In the genomic region with DNA sequence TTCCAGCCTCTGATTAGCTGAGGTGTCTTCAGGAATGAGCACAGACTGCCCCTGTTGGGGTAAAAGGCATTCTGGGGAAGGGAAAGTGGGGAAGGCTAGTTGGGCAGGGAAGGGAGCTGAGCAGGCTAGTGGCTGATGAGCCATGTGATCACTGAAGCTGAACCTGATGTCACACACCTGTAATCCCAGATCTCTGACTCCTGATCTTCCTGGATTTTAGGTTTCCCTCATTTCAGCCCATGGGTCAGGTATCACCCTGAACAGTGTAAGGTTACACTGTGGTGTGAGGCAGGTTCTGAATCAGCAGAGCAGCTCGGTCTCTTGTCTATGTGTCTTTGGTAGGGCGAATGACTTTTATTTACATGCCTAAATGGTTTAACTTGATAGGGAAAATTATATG, we compare ENCODE assay signal across 25 mouse cellular contexts. TPM values are rescaled to one million over a fixed set of nuclear protein-coding genes. Genes with fewer than 3 reads are reported as not detected.
DNase-seq lines count a peak whose midpoint lies in the region; ATAC-seq lines count a peak whose summit lies in the region.
"Had no signal": no experiment of that assay in that cellular context is flagged by ENCODE, and none has a peak within 500 bp of the region (broad histone marks: within the 10 kb centered on the region; RNA-seq: fewer than 3 reads in every experiment).

No protein-coding gene starts in this region.

- H3K4me2 ChIP-seq in kidney, embryonic 15.5 days = no peak overlapping the region
- H3K4me2 ChIP-seq: embryonic facial prominence, embryonic 13.5 days; embryonic facial prominence, embryonic 15.5 days; forebrain, embryonic 13.5 days; forebrain, embryonic 15.5 days had no signal

- 43% methylated on average over 2 of the region's 2 CpGs for WGBS in kidney, embryonic 15.5 days

- H3K36me3 ChIP-seq in kidney, embryonic 15.5 days = no peaks in the 10 kb centered on the region
- H3K36me3 ChIP-seq: embryonic facial prominence, embryonic 13.5 days; embryonic facial prominence, embryonic 15.5 days; forebrain, embryonic 10.5 days; forebrain, embryonic 15.5 days had no signal

- ATAC-seq in kidney, embryonic 15.5 days (replicated peaks; ENCODE audit: low FRiP score) = peak; percentile 40; the same call in 1 of the 2 replicates
- ATAC-seq: forebrain, embryonic 13.5 days; forebrain, embryonic 15.5 days had no signal

- no peak overlapping the region for H3K4me3 ChIP-seq in kidney, embryonic 15.5 days (replicated peaks)
- H3K4me3 ChIP-seq: embryonic facial prominence, embryonic 13.5 days; embryonic facial prominence, embryonic 15.5 days; erythroblast, embryonic 14.5 days; forebrain, embryonic 10.5 days; forebrain, embryonic 13.5 days; forebrain, embryonic 15.5 days had no signal

- no peaks in the 10 kb centered on the region for H3K27me3 ChIP-seq in kidney, embryonic 15.5 days
- H3K27me3 ChIP-seq: embryonic facial prominence, embryonic 13.5 days; embryonic facial prominence, embryonic 15.5 days; forebrain, embryonic 13.5 days; forebrain, embryonic 15.5 days had no signal

- H3K9me3 ChIP-seq in kidney, embryonic 15.5 days (replicated peaks) = no peaks in the 10 kb centered on the region
- H3K9me3 ChIP-seq: embryonic facial prominence, embryonic 13.5 days; embryonic facial prominence, embryonic 15.5 days; forebrain, embryonic 15.5 days had no signal

- peak; percentile 72 for DNase-seq in heart, adult 11 months
- DNase-seq in heart, postnatal 4 days = no peak
- DNase-seq in kidney, adult 8-10 months = no peak
- DNase-seq: adrenal gland, adult 2 months; adrenal gland, postnatal 10 days; adrenal gland, postnatal 25 days; cerebellum, adult 11 months; cerebellum, adult 18-20 months; cerebellum, adult 8-10 months; cerebellum, adult 9-11 months; cerebellum, postnatal 14 days; cerebellum, postnatal 36 days; embryo, embryonic 11 days had no signal

- H3K9ac ChIP-seq in kidney, embryonic 15.5 days = no peak overlapping the region
- H3K9ac ChIP-seq: embryonic facial prominence, embryonic 13.5 days; embryonic facial prominence, embryonic 15.5 days; forebrain, embryonic 13.5 days; forebrain, embryonic 15.5 days had no signal

- 0 out of 2 replicates have a peak, but pooled peaks cover 2% of the 10 kb centered on the region for H3K4me1 ChIP-seq in kidney, embryonic 15.5 days
- H3K4me1 ChIP-seq: embryonic facial prominence, embryonic 13.5 days; embryonic facial prominence, embryonic 15.5 days; forebrain, embryonic 10.5 days; forebrain, embryonic 13.5 days; forebrain, embryonic 15.5 days had no signal

- H3K27ac ChIP-seq in kidney, embryonic 15.5 days = no peak overlapping the region
- H3K27ac ChIP-seq: embryonic facial prominence, embryonic 13.5 days; embryonic facial prominence, embryonic 15.5 days; forebrain, embryonic 10.5 days; forebrain, embryonic 13.5 days; forebrain, embryonic 15.5 days had no signal

RNA-seq across cellular contexts. Expression of a gene that starts 4.8 kb away (rescaled TPM):
- total RNA-seq in heart, postnatal 4 days (2021) = not detected
- polyA plus RNA-seq in kidney, embryonic 15.5 days (2015; fragmentation: Nextera tagmentation; extraction: Ambion mirVana) = 0.09 TPM in 1 of 2 replicates, not detected in the other
- total RNA-seq: adrenal gland, adult 2 months; adrenal gland, postnatal 10 days; adrenal gland, postnatal 25 days; common myeloid progenitor, adult 5-6 weeks; ES-E14; MEL had no signal
- polyA plus RNA-seq: adrenal gland, adult 2 months; C2C12; embryonic facial prominence, embryonic 11.5 days; erythroblast, embryonic 14.5 days; forebrain, embryonic 10.5 days; forebrain, embryonic 13.5 days; forebrain, embryonic 15.5 days had no signal
